Mouse (Mus musculus): ENCODE measurements around the gene Ccl27a.
"Not testable (repeated sequence)": the region's sequence is repeated elsewhere in the genome, so short reads cannot be mapped to it uniquely, and the experiment has no call there.

- TF ChIP-seq CTCF (IDR thresholded peaks at IDR 0.05; ENCODE audit: low read depth, low read length); POLR2A (IDR thresholded peaks at IDR 0.05; ENCODE audit: insufficient read depth, low read length); EP300 (IDR thresholded peaks at IDR 0.05; ENCODE audit: insufficient read depth, low read depth, low read length): not testable (repeated sequence)
These were observed 10.9 kb downstream of the Ccl27a start for GRCm38 (mm10) chr4:41763176-41763575.
